Mouse (Mus musculus) cortical plate, adult 2 months (tissue): ENCODE measurements around the gene Tmem205.

Source experiments
- CTCF ChIP-seq: fragments of 200-500 bp; IDR thresholded peaks from 2 replicates; pipeline ENCODE4 v1.5.1; 2011; ENCODE audit warnings: mild to moderate bottlenecking, control low read depth, low read length; ENCODE audit not compliant: insufficient read depth; ENCODE audit errors: extremely low read depth
- POLR2A ChIP-seq: fragments of 200-500 bp; IDR thresholded peaks from 2 replicates; pipeline ENCODE4 v1.6.1; 2011; ENCODE audit warnings: mild to moderate bottlenecking, low read length, control low read depth; ENCODE audit not compliant: insufficient read depth; ENCODE audit errors: extremely low read depth

- no peak for TF ChIP-seq CTCF
- no peak for TF ChIP-seq POLR2A
Measured at GRCm38 (mm10) chr9:21889229-21889628, 38.1 kb downstream of the Tmem205 start.
